Mouse (Mus musculus) bone marrow macrophage, adult 2 months (primary cell): Measurements from ENCODE around the gene Gm43552. TPM values are rescaled to one million over a fixed set of nuclear protein-coding genes. Genes with fewer than 3 reads are reported as not detected.

Experiments used
- H3K27ac ChIP-seq: 2 replicates; pipeline ENCODE4 v1.5.1; 2012; ENCODE audit warnings: low read depth, low read length; ENCODE audit not compliant: insufficient read depth
- H3K4me1 ChIP-seq: 2 replicates; pipeline ENCODE4 v1.6.1; 2012; ENCODE audit warnings: low read length; ENCODE audit not compliant: control insufficient read depth, insufficient read depth
- H3K4me3 ChIP-seq: 2 replicates; pipeline ENCODE4 v1.5.1; 2012; ENCODE audit warnings: mild to moderate bottlenecking, low read length, moderate library complexity; ENCODE audit not compliant: insufficient read depth
- CTCF ChIP-seq: IDR thresholded peaks from 2 replicates; pipeline ENCODE4 v1.5.1; 2012; ENCODE audit warnings: low read depth, mild to moderate bottlenecking, low read length, moderate library complexity
- POLR2A ChIP-seq: IDR thresholded peaks from 2 replicates; pipeline ENCODE4 v1.6.1; 2012; ENCODE audit warnings: mild to moderate bottlenecking, low read depth, low read length, borderline replicate concordance
- polyA plus RNA-seq: library from polyadenylated mRNA; stranded (reverse); fragments of >200 nt; gene quantifications from 2 replicates; pipeline ENCODE4 v1.2.4, GENCODE M21; 2012; ENCODE audit not compliant: missing spikeins, insufficient read depth, insufficient read length

Gm43552 gene
- polyA plus RNA-seq, 1 experiment, result not detected

DNA sequence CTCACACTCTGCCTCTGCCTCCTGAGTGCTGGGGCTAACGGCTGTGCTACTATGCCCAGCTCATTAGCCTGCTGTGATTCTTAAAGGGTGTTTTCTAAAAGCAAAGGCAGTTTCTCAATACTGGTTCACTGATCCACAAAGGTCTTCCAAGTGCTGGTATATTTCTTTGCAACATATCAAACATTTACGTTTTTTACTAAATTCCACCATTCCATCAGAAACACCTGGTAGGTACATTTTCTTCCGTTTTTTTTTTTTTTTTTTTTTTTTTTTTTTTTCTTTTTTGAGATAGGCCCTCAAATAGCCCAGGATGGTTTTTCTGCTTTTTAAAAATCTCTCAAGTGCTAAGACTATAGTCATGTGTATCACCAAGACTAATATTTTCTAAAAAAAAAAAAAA lies 38.6 kb upstream of the Gm43552 start:
- Histone ChIP-seq H3K4me3 (no peak overlapping the region), H3K27ac (no peak overlapping the region), H3K4me1 (no peaks in the 10 kb centered on the region)
- TF ChIP-seq POLR2A (no peak), CTCF (no peak)

DNA sequence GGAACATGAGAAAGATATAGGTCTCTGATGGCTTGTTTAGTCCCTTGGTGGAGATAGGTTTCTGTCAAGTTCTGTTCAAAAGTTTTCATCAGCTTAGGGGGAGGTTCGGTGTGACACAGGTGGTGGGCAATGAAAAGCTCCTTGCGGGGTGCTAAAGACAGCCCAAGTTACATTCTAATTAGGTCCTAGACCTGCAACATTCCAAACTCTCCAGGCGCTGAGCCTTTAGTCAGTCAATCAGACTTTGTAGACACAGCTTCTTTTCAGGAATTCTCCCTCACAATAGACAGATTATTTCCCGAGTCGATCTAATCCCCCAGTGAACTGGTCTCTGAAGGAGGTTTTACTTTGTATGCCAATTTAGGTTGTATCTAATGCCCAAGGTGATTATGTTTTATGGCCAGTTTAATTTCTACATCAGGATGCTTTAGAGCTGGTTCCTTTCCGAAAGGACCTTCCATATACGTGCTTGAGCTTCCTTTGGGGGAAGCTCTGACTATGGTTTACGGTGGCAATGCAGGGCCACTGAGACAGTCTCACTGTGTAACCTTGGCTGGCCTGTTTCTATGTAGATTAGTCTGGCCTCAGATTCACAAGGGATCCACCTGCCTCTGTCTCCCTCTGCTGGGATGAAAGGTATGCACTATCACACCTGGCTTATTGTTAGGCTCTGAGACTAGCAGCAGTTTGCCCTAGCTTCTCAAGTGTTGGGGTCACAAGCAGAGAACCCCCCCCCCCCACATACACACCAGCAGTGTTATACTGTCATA lies 33.2 kb upstream of the Gm43552 start:
- Histone ChIP-seq H3K27ac (no peak overlapping the region), H3K4me3 (no peak overlapping the region), H3K4me1 (no peaks in the 10 kb centered on the region)
- TF ChIP-seq POLR2A (no peak), CTCF (no peak)

- no peak overlapping the region for H3K4me3 ChIP-seq
- no peaks in the 10 kb centered on the region for H3K4me1 ChIP-seq
- TF ChIP-seq POLR2A, result no peak
- no peak for TF ChIP-seq CTCF
- H3K27ac ChIP-seq, result no peak overlapping the region
Observed at GRCm38 (mm10) chr5:65524831-65525230, 32.2 kb upstream of the Gm43552 start.

- Histone ChIP-seq H3K4me3 (no peak overlapping the region), H3K27ac (no peak overlapping the region), H3K4me1 (no peaks in the 10 kb centered on the region)
- TF ChIP-seq POLR2A (no peak), CTCF (no peak)
Observed at GRCm38 (mm10) chr5:65521803-65522202, 29.2 kb upstream of the Gm43552 start.

GRCm38 (mm10) chr5:65514635-65515278 lies 22.1 kb upstream of the Gm43552 start:
- Histone ChIP-seq H3K4me3 (no peak overlapping the region), H3K4me1 (peaks cover 15% of the 10 kb centered on the region), H3K27ac (peak overlapping the region; percentile 12; the same call in 1 of the 2 replicates)
- no peak for TF ChIP-seq CTCF
- no peak for TF ChIP-seq POLR2A

- Histone ChIP-seq H3K27ac (no peak overlapping the region), H3K4me3 (no peak overlapping the region), H3K4me1 (peaks cover 15% of the 10 kb centered on the region)
- TF ChIP-seq CTCF, result no peak
- TF ChIP-seq POLR2A, result no peak
Observed at GRCm38 (mm10) chr5:65513506-65513905, 20.9 kb upstream of the Gm43552 start.

DNA sequence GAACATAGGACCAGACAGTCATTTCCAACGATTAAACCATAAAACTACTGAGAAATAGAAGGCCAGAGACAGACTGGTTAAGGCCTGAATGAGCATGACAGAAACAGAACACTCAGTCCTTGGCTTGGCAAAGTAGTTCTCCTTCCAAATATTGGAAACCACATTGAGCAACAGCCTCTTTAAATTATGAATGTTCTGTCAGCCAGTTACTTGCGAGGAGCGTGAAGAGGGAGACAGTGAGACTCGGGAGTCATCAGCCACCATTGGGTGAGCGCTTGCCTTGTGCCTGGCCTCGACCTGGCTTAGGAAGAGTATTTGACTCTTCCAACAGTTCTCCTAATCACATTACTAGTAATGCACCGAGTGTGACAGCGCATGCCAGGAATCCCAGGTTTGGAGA lies 15.8 kb upstream of the Gm43552 start:
- H3K4me3 ChIP-seq, result no peak overlapping the region
- H3K27ac ChIP-seq, result no peak overlapping the region
- H3K4me1 ChIP-seq, result no peaks in the 10 kb centered on the region
- TF ChIP-seq CTCF (no peak), POLR2A (no peak)

GRCm38 (mm10) chr5:65505786-65506185 lies 13.2 kb upstream of the Gm43552 start:
- Histone ChIP-seq H3K27ac (no peak overlapping the region), H3K4me1 (no peaks in the 10 kb centered on the region), H3K4me3 (no peak overlapping the region)
- TF ChIP-seq CTCF (no peak), POLR2A (no peak)

DNA sequence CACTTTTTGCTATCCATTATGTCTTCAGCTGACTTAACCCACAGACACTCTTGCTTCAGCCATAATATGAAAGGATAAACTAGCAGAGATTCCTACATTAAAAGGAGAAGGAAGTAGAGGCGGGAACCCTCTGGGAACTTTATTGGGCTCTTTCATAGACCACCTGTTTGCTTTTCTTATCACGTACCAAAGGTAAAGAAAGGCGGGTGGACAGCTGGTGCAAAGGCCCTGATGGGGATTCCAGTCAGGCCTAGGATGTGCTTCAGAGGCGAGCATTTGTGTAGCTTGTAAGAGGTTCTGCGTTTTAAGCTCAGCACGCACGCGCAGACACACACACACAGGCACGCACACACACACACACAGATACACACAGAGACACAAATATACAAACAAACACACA lies 8.8 kb upstream of the Gm43552 start:
- no peak overlapping the region for H3K27ac ChIP-seq
- TF ChIP-seq CTCF (no peak), POLR2A (no peak)

DNA sequence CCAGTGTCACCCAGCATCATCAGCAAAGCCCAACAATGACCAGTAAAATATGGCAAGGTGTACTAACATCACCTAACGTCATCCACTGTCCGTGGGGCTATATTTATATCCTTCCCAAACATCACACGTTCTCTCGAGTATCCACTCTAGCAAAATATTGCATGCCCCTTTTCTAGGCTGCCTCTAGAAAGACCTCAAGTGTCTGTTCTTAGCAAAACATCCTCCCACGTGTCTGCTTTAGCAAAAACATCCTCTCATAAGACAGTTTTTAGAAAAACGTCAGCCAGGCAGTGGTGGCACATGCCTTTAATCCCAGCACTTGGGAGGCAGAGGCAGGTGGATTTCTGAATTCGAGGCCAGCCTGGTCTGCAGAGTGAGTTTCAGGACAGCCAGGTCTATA lies 7.6 kb upstream of the Gm43552 start:
- Histone ChIP-seq H3K4me3 (no peak overlapping the region), H3K4me1 (no peaks in the 10 kb centered on the region), H3K27ac (no peak overlapping the region)
- TF ChIP-seq POLR2A (no peak), CTCF (no peak)

More for the DNA sequence above, 8.8 kb upstream of the Gm43552 start:
- H3K4me3 ChIP-seq, result no peak overlapping the region
- no peaks in the 10 kb centered on the region for H3K4me1 ChIP-seq
